Mouse (Mus musculus): ENCODE results near the gene Gabpa. TPM values are rescaled to one million over a fixed set of nuclear protein-coding genes. Genes with fewer than 3 reads are reported as not detected.
A peak's percentile ranks its signal among the peaks of the same experiment; 100 is the strongest.

Gabpa gene
- polyA plus RNA-seq, 1 experiment from 2014 or later: 39.4 TPM

DNA sequence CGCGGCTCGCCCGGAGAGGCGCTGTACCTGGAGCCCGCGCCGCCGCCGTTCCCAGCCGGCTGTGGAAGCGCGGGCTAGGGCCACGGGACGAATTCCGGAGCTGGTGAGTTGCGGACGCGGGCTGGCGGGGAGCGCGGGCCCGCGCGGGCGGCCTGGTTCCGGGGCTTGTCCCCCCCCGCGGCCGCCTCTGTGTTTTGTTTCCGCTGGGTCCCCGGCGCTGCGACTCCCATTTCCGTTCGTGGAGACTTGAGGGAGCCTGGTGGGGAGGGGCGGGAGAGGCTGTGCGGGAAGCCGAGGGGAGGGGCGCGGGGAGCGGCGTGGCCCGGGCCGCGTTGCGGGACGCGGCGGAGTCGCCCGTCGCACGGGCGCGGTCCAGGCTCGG, 707 bp downstream of the Gabpa start, which contains the start of gene Atp5j:
Atp5j (minus strand) TSS at position 185 of the 382 bp plus-strand sequence.
- peaks cover 21% of the 10 kb centered on the region for H3K36me3 ChIP-seq (ENCODE audit: control insufficient read depth, insufficient read depth, low read length)
- H3K9me3 ChIP-seq (ENCODE audit: control insufficient read depth, low read length): no peaks in the 10 kb centered on the region
- peak within 1 kb of the TSS; percentile 96 for H3K4me3 ChIP-seq (ENCODE audit: low read length)
- under 1% methylated on average over 51 of the region's 57 CpGs for WGBS
- no peaks in the 10 kb centered on the region for H3K27me3 ChIP-seq (ENCODE audit: control insufficient read depth, insufficient read depth, low read depth, low read length)
- peak within 1 kb of the TSS; percentile 76 for H3K4me2 ChIP-seq (ENCODE audit: low read depth, low read length)
- peak within 1 kb of the TSS; percentile 99 for H3K27ac ChIP-seq (ENCODE audit: low read length)
- H3K9ac ChIP-seq (ENCODE audit: low read length): peak within 1 kb of the TSS; percentile 100
- ATAC-seq (ENCODE audit: low read depth): peak; percentile 79
- H3K4me1 ChIP-seq (replicated peaks; ENCODE audit: control insufficient read depth, insufficient read depth, low read length): peaks cover 3% of the 10 kb centered on the region; the same call in 1 of the 2 replicates

DNA sequence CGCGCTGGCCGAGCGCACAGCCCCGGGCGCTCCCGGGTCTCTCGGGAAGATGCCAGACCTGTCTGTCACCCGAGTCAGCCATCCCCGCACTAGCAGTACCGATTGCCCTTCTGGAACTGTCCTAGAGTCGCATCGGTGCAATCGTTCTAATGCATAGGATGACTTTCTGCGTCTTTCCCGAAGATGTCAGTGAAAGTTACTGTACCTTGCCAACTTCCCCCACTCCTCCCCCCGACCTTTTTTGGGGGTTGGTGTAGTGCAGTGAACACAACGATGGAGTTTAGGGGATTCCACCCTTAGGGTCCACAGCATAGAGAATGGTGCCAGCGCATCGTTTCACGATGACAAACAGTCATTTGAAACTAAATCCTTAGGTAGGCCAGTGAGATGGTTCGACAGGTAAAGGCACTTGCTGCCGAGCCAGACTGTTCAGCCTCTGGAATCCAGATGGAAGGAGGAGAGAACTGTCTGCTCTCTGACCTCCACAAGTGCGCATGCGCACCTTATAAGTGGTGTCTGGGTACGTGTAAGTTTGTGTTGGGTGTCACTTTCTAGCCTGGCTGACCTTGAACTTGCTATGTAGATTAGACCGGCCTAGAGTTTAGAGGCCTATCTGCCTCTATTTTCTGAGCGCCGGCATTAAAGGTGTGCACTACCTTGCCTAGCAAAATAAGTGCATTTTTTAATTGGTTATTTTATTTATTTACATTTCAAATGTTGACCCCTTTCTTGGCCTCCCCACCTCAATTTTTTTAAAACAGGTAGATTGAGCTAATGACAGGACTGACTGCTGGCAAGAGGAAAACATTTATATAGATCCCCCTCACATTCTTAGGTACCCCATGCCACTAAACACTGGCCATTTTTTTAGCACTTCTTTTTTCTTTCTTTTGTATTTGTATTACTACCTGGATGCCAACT, 1.4 kb downstream of the Gabpa start:
- H3K9me3 ChIP-seq (ENCODE audit: control insufficient read depth, low read length): no peaks in the 10 kb centered on the region
- H3K9ac ChIP-seq (ENCODE audit: low read length): peak overlapping the region; percentile 100
- H3K4me1 ChIP-seq (replicated peaks; ENCODE audit: control insufficient read depth, insufficient read depth, low read length): peaks cover 3% of the 10 kb centered on the region; the same call in 1 of the 2 replicates
- H3K27me3 ChIP-seq (ENCODE audit: control insufficient read depth, insufficient read depth, low read depth, low read length): no peaks in the 10 kb centered on the region
- WGBS: 4% methylated on average over 29 of the region's 29 CpGs
- H3K4me2 ChIP-seq (ENCODE audit: low read depth, low read length): peak overlapping the region; percentile 76
- 0 out of 2 replicates have a peak, but pooled peaks have one; percentile 6 for ATAC-seq (ENCODE audit: low read depth)
- peak overlapping the region; percentile 99 for H3K27ac ChIP-seq (ENCODE audit: low read length)
- peaks cover 14% of the 10 kb centered on the region for H3K36me3 ChIP-seq (ENCODE audit: control insufficient read depth, insufficient read depth, low read length)
- peak overlapping the region; percentile 96 for H3K4me3 ChIP-seq (ENCODE audit: low read length)

DNA sequence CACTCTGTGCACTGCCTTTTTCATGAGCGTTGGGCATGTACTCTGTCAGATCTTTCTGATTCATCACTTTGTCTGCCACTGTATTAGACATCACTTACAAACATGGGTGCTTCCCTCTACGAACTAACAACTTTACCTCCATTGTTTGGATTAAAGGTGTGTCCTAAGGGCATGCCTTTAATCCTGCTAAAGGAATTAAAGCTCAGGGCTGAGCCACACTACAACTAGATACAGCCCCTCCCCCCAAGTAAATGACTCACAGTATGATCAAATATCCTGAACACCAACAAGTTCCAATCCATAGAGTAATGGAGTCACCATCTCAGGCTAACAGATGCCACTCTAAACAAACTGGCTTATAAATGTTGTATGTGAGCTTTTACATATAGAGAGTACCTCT, 3.9 kb downstream of the Gabpa start:
- H3K27ac ChIP-seq (ENCODE audit: low read length): no peak overlapping the region
- no peaks in the 10 kb centered on the region for H3K9me3 ChIP-seq (ENCODE audit: control insufficient read depth, low read length)
- peaks cover 9% of the 10 kb centered on the region for H3K36me3 ChIP-seq (ENCODE audit: control insufficient read depth, insufficient read depth, low read length)
- peaks cover 3% of the 10 kb centered on the region; the same call in 1 of the 2 replicates for H3K4me1 ChIP-seq (replicated peaks; ENCODE audit: control insufficient read depth, insufficient read depth, low read length)
- no peak overlapping the region for H3K4me2 ChIP-seq (ENCODE audit: low read depth, low read length)
- H3K4me3 ChIP-seq (ENCODE audit: low read length): no peak overlapping the region
- no peak overlapping the region for H3K9ac ChIP-seq (ENCODE audit: low read length)
- ATAC-seq (ENCODE audit: low read depth): no peak
- 76% methylated on average over 2 of the region's 2 CpGs for whole genome bisulfite sequencing
- H3K27me3 ChIP-seq (ENCODE audit: control insufficient read depth, insufficient read depth, low read depth, low read length): no peaks in the 10 kb centered on the region

DNA sequence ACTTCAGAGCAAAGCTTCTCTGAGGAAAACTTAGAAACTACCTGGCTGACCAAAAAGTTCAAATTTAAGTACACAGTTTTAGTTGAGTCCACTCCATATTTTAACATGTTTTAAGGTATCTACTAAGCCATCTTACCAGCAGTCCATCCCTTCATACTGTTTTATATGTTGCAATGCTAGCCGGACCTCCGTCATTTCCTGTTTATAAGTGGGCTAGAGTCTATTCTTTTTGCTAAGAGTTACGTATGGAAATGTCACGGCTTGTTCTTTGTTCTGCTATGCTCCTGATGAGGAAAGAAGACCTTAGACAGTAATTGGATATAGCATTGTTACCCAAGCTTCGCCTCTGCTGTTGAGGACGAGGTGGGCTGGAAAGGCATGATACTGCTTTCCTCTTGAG, 18.8 kb downstream of the Gabpa start:
- no peaks in the 10 kb centered on the region for H3K9me3 ChIP-seq (ENCODE audit: control insufficient read depth, low read length)
- no peaks in the 10 kb centered on the region for H3K4me1 ChIP-seq (replicated peaks; ENCODE audit: control insufficient read depth, insufficient read depth, low read length)
- H3K36me3 ChIP-seq (ENCODE audit: control insufficient read depth, insufficient read depth, low read length): peaks cover 45% of the 10 kb centered on the region
- WGBS: 76% methylated on average over 6 of the region's 6 CpGs
- ATAC-seq (ENCODE audit: low read depth): no peak
- H3K9ac ChIP-seq (ENCODE audit: low read length): no peak overlapping the region
- no peaks in the 10 kb centered on the region for H3K27me3 ChIP-seq (ENCODE audit: control insufficient read depth, insufficient read depth, low read depth, low read length)
- no peak overlapping the region for H3K4me3 ChIP-seq (ENCODE audit: low read length)
- H3K4me2 ChIP-seq (ENCODE audit: low read depth, low read length): no peak overlapping the region
- H3K27ac ChIP-seq (ENCODE audit: low read length): no peak overlapping the region

DNA sequence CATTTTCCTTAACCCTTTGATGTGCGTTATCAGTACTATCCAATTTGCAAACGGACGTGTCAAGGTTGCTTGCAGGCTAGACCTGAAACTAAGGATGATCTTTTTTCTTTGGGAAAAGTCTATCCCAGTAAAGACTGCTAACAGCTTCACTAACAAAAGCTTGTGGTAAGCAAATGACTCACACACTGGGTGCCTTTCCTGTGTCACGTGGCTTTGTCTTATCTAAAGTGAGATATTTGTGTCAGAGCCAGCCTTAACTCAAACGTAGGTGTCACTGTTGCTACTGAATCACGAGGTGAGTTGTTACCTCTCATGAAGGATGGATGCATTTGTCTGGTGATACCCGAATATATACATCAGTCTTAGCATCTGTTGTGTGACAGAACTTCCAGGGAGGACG, 29.9 kb downstream of the Gabpa start:
- ATAC-seq (ENCODE audit: low read depth): no peak
- H3K27me3 ChIP-seq (ENCODE audit: control insufficient read depth, insufficient read depth, low read depth, low read length): no peaks in the 10 kb centered on the region
- no peak overlapping the region for H3K27ac ChIP-seq (ENCODE audit: low read length)
- H3K4me3 ChIP-seq (ENCODE audit: low read length): no peak overlapping the region
- WGBS: 75% methylated on average over 8 of the region's 8 CpGs
- H3K4me2 ChIP-seq (ENCODE audit: low read depth, low read length): no peak overlapping the region
- peaks cover 12% of the 10 kb centered on the region for H3K36me3 ChIP-seq (ENCODE audit: control insufficient read depth, insufficient read depth, low read length)
- H3K9ac ChIP-seq (ENCODE audit: low read length): no peak overlapping the region
- no peaks in the 10 kb centered on the region for H3K4me1 ChIP-seq (replicated peaks; ENCODE audit: control insufficient read depth, insufficient read depth, low read length)
- H3K9me3 ChIP-seq (ENCODE audit: control insufficient read depth, low read length): no peaks in the 10 kb centered on the region

DNA sequence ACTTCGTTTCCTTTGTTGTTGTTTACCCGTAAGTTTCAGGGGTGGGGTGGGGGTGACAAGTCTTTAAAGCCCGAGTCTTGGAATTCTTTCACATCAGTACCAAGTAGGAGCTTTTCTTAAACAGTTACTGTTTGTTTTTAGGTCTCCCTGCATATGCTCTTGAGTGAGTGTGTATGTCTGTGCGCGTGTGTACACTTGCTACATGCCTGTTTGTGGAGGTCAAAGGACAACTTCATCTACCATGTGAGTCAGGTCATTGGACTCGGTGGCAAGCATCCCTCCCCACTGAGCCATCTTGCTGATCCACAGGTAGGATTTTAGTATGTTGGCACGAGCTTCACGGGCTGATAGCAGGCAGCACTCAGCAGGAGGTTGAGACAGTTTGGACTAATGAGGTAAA, 39.1 kb downstream of the Gabpa start:
- Histone ChIP-seq H3K4me2 (ENCODE audit: low read depth, low read length) (no peak overlapping the region), H3K4me1 (replicated peaks; ENCODE audit: control insufficient read depth, insufficient read depth, low read length) (no peaks in the 10 kb centered on the region), H3K9ac (ENCODE audit: low read length) (no peak overlapping the region), H3K27me3 (ENCODE audit: control insufficient read depth, insufficient read depth, low read depth, low read length) (no peaks in the 10 kb centered on the region), H3K4me3 (ENCODE audit: low read length) (no peak overlapping the region), H3K9me3 (ENCODE audit: control insufficient read depth, low read length) (no peaks in the 10 kb centered on the region), H3K27ac (ENCODE audit: low read length) (no peak overlapping the region), H3K36me3 (ENCODE audit: control insufficient read depth, insufficient read depth, low read length) (no peaks in the 10 kb centered on the region)
- 73% methylated on average over 8 of the region's 8 CpGs for WGBS
- ATAC-seq (ENCODE audit: low read depth): no peak

DNA sequence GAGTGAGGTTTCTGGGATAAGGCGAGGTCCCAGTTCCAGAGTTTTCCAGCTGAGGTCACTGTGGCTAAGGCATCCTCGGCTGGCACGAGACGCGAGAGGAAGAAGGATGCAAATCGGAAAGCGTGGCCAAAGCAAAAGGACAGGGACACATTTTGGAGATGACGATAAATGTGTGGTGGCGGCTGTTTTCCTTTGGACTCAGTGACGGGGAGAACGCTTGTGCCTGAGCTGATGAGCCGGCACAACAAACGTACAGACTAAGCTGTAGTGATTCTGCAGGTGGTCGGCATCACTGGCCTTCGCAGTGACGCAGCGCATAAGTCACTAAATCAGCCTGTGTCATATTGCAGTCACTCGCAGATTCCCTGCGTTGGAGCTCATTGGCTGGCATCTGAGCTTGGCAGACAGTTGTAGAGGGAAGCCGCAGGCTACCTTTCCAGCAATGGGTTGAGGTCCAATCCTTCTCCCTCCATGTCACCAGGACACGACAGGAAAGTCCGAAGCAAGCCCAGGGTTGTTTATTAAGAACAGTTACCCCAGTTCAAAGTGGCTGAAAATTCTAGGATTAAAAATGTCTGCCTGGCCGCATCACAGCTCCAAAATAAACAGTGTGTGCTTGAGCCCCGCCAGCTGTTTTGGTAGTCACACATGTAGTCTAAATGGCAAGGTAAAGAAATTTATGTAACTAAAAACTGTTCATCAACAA, 40.4 kb downstream of the Gabpa start:
- H3K36me3 ChIP-seq (ENCODE audit: control insufficient read depth, insufficient read depth, low read length): no peaks in the 10 kb centered on the region
- no peak overlapping the region for H3K9ac ChIP-seq (ENCODE audit: low read length)
- 44% methylated on average over 24 of the region's 24 CpGs for WGBS
- peak; percentile 31; the same call in 1 of the 2 replicates for ATAC-seq (ENCODE audit: low read depth)
- no peaks in the 10 kb centered on the region for H3K9me3 ChIP-seq (ENCODE audit: control insufficient read depth, low read length)
- H3K27me3 ChIP-seq (ENCODE audit: control insufficient read depth, insufficient read depth, low read depth, low read length): no peaks in the 10 kb centered on the region
- H3K4me1 ChIP-seq (replicated peaks; ENCODE audit: control insufficient read depth, insufficient read depth, low read length): no peaks in the 10 kb centered on the region
- H3K4me3 ChIP-seq (ENCODE audit: low read length): peak overlapping the region; percentile 32
- no peak overlapping the region for H3K27ac ChIP-seq (ENCODE audit: low read length)
- H3K4me2 ChIP-seq (ENCODE audit: low read depth, low read length): peak overlapping the region; percentile 55

DNA sequence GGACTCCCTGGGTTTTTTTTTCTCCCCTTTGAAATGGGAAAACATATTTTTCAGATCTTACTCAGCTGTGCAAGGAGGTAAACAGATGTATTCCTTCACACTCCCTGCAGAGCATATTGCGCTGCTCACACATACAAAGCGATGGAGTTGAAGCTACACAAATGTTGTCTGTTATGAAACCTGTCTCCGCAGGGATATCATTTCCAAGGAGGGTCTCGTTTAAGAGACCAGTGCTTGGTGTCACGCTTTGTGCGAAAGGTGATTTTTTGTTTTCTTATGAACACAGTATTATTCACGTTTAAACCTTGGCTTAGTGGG, 41.0 kb downstream of the Gabpa start:
- Histone ChIP-seq H3K9ac (ENCODE audit: low read length) (no peak overlapping the region), H3K4me2 (ENCODE audit: low read depth, low read length) (peak overlapping the region; percentile 55), H3K27me3 (ENCODE audit: control insufficient read depth, insufficient read depth, low read depth, low read length) (no peaks in the 10 kb centered on the region), H3K27ac (ENCODE audit: low read length) (no peak overlapping the region), H3K4me1 (replicated peaks; ENCODE audit: control insufficient read depth, insufficient read depth, low read length) (no peaks in the 10 kb centered on the region), H3K4me3 (ENCODE audit: low read length) (no peak overlapping the region), H3K36me3 (ENCODE audit: control insufficient read depth, insufficient read depth, low read length) (no peaks in the 10 kb centered on the region), H3K9me3 (ENCODE audit: control insufficient read depth, low read length) (no peaks in the 10 kb centered on the region)
- ATAC-seq (ENCODE audit: low read depth): no peak
- 49% methylated on average over 7 of the region's 7 CpGs for WGBS

DNA sequence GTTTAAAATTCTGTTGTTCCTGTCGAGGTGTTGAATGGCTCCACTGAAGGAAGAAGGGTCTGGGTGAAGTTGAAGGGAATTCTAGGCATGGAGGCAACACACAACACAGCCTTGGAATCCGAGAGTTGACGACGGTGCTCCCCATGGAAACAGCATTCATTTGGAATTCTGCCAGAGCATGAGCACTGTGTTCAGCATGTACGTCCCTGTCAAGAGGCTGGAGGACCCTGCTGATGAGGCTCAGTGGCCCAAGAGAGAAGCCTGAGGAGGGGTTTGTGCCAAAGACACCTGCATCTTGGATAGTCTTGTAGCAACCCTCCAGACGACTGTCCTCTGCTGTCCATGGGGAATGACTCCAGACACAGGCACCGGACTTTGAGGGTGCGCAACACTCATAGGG, 41.4 kb downstream of the Gabpa start:
- Histone ChIP-seq H3K36me3 (ENCODE audit: control insufficient read depth, insufficient read depth, low read length) (no peaks in the 10 kb centered on the region), H3K4me3 (ENCODE audit: low read length) (no peak overlapping the region), H3K27ac (ENCODE audit: low read length) (no peak overlapping the region), H3K27me3 (ENCODE audit: control insufficient read depth, insufficient read depth, low read depth, low read length) (no peaks in the 10 kb centered on the region), H3K9me3 (ENCODE audit: control insufficient read depth, low read length) (no peaks in the 10 kb centered on the region), H3K4me1 (replicated peaks; ENCODE audit: control insufficient read depth, insufficient read depth, low read length) (no peaks in the 10 kb centered on the region), H3K4me2 (ENCODE audit: low read depth, low read length) (no peak overlapping the region; the same call in 1 of the 2 replicates), H3K9ac (ENCODE audit: low read length) (no peak overlapping the region)
- WGBS: 42% methylated on average over 8 of the region's 8 CpGs
- no peak for ATAC-seq (ENCODE audit: low read depth)

All from lung, embryonic 16.5 days (tissue).